Mouse (Mus musculus) monocyte, adult 2 months (primary cell): Measurements from ENCODE around the gene Ddx39.
A peak's percentile ranks its signal among the peaks of the same experiment; 100 is the strongest.

Experiments
- DNase-seq, 2 experiments: peaks; one replicate each; pipeline ENCODE4 v3.0.0; 2022; ENCODE audit warnings: low spot score in 2 of 2, low read depth in 1 of 2

The Ddx39 gene

DNA sequence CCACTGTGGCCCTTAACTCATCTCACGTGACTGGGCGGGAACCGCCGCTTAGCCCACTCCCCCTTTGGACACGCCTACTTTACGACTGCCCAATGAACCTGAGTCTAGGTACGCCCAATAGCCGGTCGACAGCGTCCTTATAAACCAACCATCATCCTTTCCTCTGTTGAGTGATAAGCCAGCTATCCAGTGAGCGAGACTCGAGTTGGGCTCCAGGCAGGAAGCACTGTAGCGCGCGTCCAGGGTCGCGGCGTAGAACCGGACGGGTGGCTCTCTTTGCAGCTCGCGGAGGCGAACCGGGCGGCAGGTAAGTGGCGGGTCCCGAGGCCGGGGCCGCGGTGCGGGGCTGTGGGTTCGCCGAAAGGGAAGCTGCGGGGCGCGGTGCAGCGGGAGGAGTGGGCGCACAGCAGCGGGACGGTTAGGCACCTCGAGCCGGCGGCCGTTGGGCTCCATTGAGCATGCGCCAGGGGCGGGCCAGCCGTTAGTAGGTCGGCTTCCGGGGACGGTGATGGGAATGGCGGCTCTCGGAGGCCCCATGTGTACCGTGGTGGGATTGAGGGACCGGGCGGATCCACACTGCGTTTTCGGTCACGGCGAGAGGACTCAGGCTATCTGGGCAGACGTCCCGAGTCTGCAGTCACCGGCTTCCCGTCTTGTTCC lies at the start of gene Ddx39:
Ddx39 (plus strand) TSS at position 147 of the 660 bp plus-strand sequence.
- DNase-seq, result peak; percentile 95 to 97

GRCm38 (mm10) chr8:83665969-83666865 lies 48.8 kb upstream of the Ddx39 start, which contains the start of gene Ptger1:
Gene Ptger1 (plus strand): TSS chr8:83666678.
- no peak for DNase-seq

- no peak for DNase-seq
These were observed 48.1 kb upstream of the Ddx39 start for GRCm38 (mm10) chr8:83666866-83667234.

- DNase-seq, result no peak
These were observed 47.5 kb upstream of the Ddx39 start for GRCm38 (mm10) chr8:83667526-83667925.

- no peak for DNase-seq
These were observed 46.7 kb upstream of the Ddx39 start for GRCm38 (mm10) chr8:83668010-83668916.

DNA sequence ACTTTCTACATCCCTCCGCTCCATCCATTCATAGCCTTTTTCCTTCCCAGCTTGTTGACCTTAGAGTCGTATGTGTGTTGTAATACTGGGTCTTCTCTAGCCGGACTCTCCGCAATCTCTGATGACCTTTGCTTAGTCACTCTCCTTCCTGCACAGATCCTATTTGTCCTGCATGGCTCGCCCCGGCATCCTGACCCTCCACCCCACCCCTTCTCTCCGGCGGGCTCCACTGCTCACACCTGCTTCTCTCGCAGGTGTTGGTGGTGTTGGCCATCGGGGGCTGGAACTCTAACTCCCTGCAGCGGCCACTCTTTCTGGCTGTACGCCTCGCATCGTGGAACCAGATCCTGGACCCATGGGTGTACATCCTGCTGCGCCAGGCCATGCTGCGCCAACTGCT lies 46.0 kb upstream of the Ddx39 start:
- DNase-seq, result no peak

DNA sequence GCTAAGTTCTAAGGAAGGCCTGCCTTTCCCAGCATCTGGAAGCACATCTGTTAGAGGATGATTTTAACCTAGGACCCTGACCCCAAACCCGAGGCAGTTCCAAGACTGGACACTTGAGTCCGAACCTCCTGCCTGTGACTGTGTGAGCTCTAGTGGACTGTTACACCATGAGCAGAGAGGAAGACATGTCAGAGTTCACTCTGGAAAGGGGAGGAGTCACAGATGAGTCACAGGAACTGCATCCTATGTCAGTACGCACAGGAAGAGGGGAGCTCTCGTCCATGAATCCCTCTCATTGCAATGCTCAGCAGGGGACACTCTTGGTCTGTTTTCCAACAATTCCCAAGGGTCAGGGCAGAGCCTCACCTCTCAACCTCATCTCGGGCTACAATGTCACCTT lies 42.0 kb upstream of the Ddx39 start:
- DNase-seq, result no peak

DNA sequence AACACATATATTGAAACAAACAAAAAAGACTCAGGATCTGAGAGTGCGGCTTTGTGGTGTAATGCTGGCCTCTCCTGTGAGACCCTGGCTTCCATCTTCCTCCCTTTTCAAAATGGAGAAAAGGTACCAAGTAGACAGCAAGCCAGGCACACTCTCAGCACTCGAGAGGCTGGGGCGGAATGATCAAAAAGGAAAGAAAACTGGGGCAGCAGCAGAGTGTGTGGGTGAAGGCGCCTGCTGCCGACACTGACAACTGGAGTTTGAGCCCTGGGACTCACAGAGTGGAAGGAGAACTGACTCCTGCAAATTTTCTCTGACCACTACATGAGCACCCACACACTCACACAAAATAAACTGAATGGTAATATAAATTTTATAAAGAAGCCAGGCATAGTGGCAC lies 40.5 kb upstream of the Ddx39 start:
- DNase-seq, result no peak

DNA sequence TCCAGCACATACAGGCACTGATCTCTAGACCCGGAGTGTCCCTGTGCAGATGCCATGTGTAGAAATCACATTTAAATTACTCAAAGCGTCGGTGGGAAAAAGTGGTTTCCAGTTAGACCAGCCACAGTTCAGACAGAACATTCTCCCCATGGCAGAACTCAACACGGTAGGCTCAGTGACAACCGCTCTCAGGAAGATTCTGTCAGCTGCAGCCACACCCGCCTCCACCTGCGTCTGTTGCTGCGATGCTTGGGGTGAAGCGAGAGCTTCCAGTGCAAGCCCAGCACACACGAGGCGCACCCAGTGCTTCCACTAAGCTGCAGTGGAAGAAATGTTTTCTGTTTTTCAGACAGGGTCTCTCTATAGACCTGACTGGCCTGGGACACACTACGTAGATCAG lies 35.1 kb upstream of the Ddx39 start:
- no peak for DNase-seq

- DNase-seq, result no peak
These were observed 34.4 kb upstream of the Ddx39 start for GRCm38 (mm10) chr8:83680603-83681002.

GRCm38 (mm10) chr8:83681099-83681498 lies 33.9 kb upstream of the Ddx39 start:
- DNase-seq, result no peak

- no peak for DNase-seq
These were observed 30.5 kb upstream of the Ddx39 start for GRCm38 (mm10) chr8:83684517-83684916.

GRCm38 (mm10) chr8:83689264-83689663 lies 25.7 kb upstream of the Ddx39 start:
- no peak for DNase-seq

GRCm38 (mm10) chr8:83693609-83694236 lies 21.3 kb upstream of the Ddx39 start:
- DNase-seq, result peak in 1 of 2 experiments; percentile 51

DNA sequence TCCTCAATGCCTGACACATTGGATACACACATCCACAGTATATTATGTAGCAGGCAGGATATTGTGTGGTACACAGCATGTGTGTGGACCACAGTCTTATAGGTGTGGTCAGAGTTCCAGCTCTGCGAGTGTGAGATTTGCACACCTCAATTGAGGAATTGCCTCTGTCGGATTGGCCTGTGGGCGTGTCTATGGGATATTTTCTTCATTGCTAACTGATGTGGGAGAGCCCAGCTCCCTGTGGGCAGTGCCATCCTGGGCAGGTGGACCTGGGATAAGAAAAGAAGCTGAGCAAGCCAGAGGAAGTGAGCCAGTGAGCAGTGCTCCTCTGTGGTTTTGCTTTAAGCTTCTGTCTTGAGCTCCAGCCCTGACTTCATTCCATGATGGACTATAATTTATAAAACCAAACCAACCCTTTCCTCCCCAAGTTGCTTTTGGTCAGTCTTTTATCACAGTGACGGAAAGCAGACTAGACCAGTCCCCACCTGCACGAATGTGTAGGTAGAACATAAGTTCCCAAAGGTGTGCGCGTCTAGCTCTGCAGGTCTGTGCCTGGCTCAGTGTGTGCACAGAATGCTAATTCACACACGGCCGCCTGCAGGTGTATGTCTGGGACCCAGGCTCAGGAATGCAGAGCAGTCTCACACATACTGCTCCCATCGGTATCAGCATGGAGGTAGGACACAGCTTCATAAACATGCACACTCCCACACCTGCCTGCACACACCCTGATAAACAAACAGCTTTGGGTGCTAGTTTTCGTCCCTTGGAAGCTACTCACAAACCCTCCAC lies 20.4 kb upstream of the Ddx39 start:
- DNase-seq, result no peak

DNA sequence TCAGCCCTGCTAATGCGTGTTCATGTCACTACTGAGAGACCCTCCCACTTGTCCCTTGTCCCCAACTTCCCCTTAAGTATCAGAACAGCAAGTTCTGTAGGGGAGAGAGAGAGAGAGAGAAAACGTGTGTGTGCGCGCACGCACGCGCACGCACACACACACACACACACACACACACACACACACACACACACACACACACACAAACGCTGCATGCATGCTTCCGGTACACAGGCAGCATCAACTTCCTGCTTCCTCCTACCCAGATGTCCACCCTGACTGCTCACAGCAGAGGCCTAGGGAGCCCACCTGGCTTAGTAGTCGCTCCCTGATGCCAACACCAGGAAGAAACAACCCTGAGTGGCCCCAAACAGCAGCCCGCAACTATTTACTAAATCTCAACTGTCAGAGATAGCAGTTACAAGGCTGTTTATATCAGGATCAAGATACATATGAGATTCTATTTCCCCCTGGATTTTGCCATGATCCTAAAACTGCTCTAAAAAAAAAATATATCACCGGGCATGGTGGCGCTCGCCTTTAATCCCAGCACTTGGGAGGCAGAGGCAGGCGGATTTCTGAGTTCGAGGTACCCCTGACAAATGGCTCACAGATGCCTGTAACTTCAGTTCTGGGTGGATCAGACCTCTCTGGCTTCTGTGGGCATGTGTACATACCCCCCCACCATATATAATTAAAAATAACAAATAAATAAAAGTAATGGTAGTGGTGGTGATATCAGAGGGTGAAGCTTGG lies 19.4 kb upstream of the Ddx39 start:
- no peak for DNase-seq

- no peak for DNase-seq
These were observed 17.4 kb upstream of the Ddx39 start for GRCm38 (mm10) chr8:83697374-83698220.

DNA sequence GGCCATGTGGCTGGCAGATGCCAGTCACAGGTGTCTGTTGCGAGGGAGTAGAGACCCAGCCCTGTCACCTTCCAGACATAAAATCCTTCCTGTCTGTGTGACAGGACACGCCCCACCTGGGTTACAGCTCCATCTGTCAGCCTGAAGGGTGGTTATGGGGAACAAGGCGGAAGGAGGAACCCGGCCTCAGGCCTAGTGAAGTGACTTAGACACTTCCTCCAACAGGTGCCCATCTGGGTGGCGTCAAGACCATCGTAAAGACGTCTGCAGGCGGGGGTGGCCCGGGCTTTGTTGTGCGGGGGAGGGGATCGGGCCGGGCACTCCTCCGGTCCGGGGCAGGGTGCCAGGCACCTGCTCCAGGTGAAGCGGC lies 16.7 kb upstream of the Ddx39 start:
- DNase-seq, result peak in 1 of 2 experiments; percentile 59
